Mouse (Mus musculus): ENCODE results near the gene Prkd2.
A peak's percentile ranks its signal among the peaks of the same experiment; 100 is the strongest.

Prkd2 gene

GRCm38 (mm10) chr7:16895511-16895910 lies 52.8 kb downstream of the Prkd2 start:
- no peak for DNase-seq

DNA sequence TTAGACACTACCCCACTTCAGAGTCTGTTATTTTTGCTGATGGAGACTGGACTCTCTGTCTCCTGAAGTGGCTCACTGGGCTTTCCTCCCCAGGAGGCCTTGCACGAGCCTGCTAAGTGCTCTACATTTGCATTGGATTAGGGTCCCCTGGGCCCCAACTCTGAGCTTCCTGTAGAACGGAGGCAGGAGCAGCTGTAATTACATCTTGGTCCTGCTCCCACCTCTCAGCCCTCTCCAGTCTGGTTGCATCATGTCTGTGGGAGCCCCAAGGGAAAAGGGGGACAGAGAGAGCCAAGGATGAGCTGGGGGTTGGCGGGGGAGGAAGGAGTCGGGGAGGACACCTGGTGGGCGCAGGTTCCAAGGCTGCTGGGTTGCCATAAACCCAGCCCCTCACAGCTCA lies 57.8 kb downstream of the Prkd2 start:
- peak in 1 of 2 experiments; percentile 29 for DNase-seq

- DNase-seq, result no peak
Observed at GRCm38 (mm10) chr7:16903439-16903955, 60.8 kb downstream of the Prkd2 start.

DNA sequence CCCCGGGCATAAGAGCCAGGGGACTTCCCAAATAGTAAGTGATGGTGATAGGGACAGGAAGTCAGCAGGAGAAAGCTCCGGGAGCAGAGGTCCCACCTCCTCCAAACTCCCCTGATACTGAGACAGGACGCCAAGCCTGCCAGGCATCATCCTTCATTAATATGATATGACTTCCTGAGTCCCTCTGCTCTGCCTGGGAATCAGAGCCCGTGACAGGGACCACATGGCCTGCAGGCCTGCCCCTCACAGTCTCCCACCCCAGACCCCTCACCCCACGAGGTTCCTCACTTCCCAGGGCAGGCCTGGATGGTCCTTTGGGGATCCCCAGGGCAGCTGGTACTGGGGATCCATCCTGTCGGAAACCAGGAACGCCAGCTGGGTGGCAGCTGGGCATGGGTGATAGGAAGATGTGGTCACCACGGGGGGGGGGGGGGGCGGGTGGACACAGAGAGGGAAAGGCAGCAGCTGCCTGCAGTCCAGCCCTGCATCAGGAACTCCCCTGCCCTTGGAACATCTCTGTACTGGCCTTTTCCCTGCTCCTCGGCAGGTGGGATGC lies 61.5 kb downstream of the Prkd2 start:
- no peak for DNase-seq

DNA sequence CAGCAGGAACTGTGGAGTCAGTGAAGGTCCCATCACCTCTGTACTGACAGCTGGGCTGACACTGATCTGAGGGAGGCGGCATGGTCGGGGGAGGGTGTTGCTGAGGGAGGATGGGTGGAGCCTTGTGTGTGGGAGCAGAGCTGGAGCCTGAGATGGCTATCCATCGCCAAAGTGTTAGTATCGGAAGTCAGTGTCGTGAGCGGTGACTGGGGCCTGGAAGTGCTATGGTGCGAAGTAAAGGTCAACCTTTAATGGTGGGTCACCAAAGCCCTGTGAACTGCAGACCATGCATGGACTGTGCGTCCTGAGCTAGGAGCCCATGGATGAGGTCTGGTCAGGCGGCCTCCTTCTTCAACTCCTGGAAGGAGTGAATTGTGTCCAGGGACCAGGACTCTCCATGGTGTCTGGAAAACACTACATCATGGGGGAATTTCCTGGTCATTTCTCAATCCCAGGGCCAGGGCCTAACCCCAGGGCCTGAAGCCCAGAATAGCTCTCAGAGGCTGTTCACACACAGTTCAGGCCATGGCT lies 62.9 kb downstream of the Prkd2 start:
- DNase-seq, result no peak

DNA sequence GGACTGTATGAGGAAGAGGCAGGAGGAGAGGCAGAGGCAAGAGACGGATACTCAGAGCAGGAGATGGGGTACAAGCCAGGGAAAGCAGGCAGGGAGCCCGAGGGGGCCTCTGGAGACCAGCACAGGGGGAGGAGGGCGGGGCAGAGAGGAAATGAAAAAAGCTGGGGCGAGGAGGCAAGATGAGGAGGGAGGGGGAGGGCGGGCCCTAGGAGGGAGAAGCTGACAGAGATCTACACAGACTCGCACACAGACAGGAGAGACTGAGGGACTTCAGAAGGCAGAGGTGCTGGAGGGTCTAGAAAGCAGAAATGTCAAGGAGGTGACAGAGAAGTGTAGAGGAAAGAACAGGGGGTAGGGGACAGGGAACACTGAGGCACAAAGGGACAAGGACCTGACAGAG lies 63.6 kb downstream of the Prkd2 start, which contains the start of gene Ptgir:
Ptgir (plus strand) TSS at position 210 of the 400 bp plus-strand sequence.
- DNase-seq, result no peak

GRCm38 (mm10) chr7:16906889-16907559 lies 64.3 kb downstream of the Prkd2 start:
- DNase-seq, result no peak

DNA sequence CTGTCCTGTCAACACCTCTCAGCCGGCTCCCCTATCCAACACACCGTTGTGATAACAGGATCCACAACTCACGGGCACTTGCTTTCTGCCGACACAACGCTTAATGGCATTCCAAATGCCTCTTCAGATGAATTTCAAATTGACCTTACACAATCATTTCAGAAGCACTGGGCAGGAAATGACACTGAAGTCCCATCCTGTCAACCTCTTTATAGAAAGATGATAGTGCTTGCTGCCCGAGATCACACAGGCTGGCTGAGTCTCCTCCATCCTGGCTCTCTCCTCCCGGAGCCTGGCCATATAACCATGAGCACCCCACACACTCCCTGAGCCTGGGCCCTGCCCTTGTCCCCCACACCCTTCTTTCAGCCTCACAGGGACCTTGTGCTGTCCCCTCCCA lies 65.1 kb downstream of the Prkd2 start:
- no peak for DNase-seq

DNA sequence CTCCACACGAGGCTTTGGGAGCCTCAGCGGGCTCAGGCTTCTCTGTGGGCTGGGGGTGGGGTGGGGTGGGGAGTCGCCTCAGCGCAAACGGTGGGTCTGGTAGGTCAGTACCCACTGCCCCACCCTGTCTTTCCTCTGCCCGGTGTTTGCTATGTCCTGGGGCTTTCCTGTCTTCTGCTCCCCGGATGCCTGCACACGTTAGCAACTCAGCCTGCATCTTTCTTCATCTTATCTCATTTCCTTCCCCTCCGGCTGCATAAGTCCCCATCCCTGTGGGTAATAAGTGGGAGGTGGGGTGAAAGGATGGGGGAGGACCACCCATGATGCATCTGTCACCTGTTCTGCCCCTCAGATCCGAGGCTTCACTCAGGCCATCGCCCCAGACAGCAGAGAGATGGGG lies 65.7 kb downstream of the Prkd2 start:
- DNase-seq, result no peak

DNA sequence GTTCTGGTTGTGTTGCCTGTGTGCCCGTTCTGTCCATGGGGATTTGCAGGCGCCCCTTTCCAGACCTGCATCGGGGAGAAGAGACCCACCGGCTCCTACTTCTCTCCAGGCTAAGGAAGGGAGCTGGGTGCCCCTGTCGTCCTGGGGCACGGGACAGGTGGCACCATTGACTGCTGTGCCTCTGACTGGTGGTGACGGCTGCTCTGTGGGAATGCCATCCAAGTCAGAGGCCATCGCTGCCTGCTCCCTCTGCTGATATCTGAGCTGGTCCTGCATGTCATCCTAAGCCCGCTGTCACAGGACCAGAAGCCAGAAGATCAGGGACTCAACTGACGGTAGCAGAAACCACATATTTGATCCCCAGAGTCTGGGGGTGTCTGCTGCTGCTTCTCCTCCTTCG lies 66.2 kb downstream of the Prkd2 start:
- no peak for DNase-seq

DNA sequence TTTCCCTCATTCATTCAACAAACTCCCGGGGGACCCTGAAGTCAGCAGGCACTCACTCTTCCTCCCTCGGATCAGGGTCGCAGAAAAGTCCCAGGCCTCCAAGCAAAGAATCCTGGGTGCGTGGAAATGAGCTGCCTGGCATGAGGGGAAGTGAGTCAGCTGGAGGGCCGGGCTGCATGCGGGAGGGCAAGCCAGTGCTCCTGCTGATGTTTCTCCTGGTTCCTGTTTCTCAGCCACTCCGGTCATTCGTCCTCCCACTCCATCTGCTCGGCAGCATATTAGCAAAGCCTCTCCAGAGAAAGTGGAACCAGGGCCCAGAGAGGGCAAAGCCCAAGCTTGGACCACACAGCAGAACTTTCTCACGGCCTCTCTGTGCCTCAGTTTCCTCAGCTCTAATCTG lies 67.2 kb downstream of the Prkd2 start:
- DNase-seq, result no peak

DNA sequence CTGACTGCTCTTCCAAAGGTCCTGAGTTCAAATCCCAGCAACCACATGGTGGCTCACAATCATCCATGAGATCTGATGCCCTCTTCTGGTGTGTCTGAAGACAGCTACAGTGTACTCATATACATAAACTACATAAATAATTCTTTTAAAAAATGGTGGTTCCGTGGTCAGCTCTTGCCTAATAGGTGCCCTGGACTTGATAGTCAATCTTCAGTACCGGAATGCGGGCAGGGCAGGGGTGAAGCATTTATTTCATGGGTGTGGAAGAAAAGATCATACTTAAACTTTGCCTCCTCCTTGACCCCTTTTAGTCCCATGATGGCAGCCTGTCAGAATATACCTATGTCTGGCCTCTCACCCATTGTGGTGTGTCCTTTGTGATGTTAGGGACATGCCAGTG lies 69.2 kb downstream of the Prkd2 start:
- no peak for DNase-seq

GRCm38 (mm10) chr7:16912360-16912759 lies 69.7 kb downstream of the Prkd2 start:
- DNase-seq, result no peak

- peak; percentile 90 to 92 for DNase-seq
Observed at GRCm38 (mm10) chr7:16913806-16914452, 71.2 kb downstream of the Prkd2 start.

DNA sequence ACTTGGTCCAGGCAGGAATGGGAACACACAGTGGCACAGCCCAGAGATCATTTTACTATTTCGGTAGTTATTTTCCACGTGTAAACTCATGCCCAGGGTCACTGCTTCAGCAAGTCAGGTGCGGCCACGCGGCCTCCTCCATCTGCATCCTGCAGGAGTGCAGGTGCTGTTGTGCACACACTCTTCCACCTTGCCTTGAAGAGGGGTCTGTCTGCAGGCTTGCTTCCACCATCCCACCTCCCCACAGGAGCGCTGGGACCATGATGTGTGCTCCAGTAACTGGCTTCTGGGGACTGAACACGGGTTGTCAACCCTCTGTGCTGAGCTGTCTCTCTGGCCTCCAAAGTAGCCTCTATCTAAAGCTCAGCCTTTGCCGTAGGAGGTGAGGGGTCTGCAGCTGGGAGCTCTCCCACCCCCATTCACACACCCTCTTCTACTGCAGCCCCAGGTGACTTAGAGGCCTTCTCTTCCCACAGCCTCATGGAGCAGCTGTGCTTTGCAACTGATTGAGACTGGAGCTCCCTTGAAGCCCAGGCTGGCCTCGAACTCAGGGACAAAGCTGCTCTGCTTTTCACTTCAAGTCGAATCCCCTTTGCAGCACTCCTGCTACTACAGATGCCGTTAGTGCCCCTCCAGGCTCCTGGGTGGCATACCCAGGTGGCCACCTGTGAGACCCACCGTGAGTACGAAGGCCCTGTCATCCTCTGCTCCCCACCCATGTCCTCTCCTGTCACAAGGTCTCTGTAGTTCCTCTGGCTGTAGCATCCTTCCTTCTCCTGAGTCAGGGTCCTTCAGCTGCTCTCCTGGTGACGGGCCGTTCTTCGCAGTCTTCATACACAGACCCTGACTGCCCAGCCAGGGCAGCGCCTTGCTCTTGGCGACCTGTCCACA lies 72.0 kb downstream of the Prkd2 start:
- DNase-seq, result no peak

GRCm38 (mm10) chr7:16915461-16916340 lies 73.0 kb downstream of the Prkd2 start:
- peak; percentile 51 to 56 for DNase-seq

DNA sequence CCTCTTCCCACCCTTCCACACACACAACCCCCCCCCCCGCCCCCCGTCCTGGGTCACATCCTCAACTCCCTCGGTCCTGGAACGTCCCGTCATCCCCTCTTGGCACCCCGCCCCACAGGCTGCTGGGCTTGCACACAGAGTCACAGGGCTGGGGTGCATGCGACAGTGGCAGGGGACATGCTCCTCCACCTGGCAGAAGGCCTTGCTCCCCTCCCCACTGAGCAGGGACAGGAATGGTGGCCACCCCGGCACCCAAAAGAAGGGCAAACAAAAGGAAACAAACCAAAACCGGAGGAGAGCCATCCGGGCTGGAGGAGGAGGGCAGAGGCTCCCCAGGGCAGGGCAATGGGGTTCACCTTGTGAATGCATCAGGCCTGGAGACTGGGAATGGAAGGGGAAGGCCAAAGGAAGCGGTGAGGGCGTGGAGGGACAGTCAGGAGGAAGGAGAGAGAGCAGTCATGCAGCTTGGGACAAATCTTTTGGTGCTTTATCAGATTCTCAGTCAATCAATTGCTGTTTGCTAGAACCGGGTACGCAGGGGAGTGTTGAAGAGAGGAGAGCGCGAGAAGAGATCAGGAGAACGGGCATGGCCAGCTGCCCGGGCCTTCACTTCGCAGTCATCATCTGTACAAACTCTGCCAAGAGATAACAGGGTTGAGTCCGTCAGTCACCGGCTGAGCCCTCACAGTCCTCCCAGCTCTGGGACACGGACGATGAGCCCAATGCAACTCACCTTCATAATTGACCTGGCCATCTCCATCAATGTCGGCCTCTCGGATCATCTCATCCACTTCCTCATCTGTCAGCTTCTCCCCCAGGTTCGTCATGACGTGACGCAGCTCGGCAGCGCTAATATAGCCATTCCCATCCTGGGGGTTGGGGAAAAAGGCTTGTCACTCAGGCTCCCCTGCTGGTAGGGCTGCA lies 73.9 kb downstream of the Prkd2 start:
- peak; percentile 70 to 74 for DNase-seq

GRCm38 (mm10) chr7:16917447-16917846 lies 74.7 kb downstream of the Prkd2 start:
- DNase-seq, result peak; percentile 19 to 34

- peak; percentile 73 to 85 for DNase-seq
Observed at GRCm38 (mm10) chr7:16918014-16918413, 75.3 kb downstream of the Prkd2 start.

- DNase-seq, result peak; percentile 27 to 36
Observed at GRCm38 (mm10) chr7:16918670-16919069, 76.0 kb downstream of the Prkd2 start.
